Mouse (Mus musculus) testis, adult 2 months (tissue): ENCODE results near the gene Fam50b. TPM values are rescaled to one million over a fixed set of nuclear protein-coding genes. Genes with fewer than 3 reads are reported as not detected.

Experiments
- H3K27ac ChIP-seq: fragments of 200-500 bp; 2 replicates; pipeline ENCODE4 v1.5.1; 2012; ENCODE audit warnings: low read depth, low read length; ENCODE audit not compliant: control insufficient read depth, insufficient read depth
- H3K27me3 ChIP-seq: fragments of 200-500 bp; 2 replicates; pipeline ENCODE4 v1.6.1; 2012; ENCODE audit warnings: mild to moderate bottlenecking, low read length, moderate library complexity; ENCODE audit not compliant: control insufficient read depth, insufficient read depth
- H3K36me3 ChIP-seq: fragments of 200-500 bp; 2 replicates; pipeline ENCODE4 v1.6.1; 2012; ENCODE audit warnings: mild to moderate bottlenecking, low read length; ENCODE audit not compliant: control insufficient read depth, insufficient read depth
- H3K4me1 ChIP-seq: fragments of 200-500 bp; 2 replicates; pipeline ENCODE4 v1.6.1; 2012; ENCODE audit warnings: low read length; ENCODE audit not compliant: control insufficient read depth, insufficient read depth
- H3K4me3 ChIP-seq: fragments of 200-500 bp; 2 replicates; pipeline ENCODE4 v1.5.1; 2012; ENCODE audit warnings: low read depth, mild to moderate bottlenecking, low read length, moderate library complexity, mixed read lengths; ENCODE audit not compliant: control insufficient read depth
- CTCF ChIP-seq: fragments of 200-500 bp; IDR thresholded peaks from 2 replicates; pipeline ENCODE4 v1.5.1; 2012; ENCODE audit warnings: low read depth, mild to moderate bottlenecking, inconsistent platforms, low read length, moderate library complexity; ENCODE audit not compliant: control insufficient read depth, insufficient read depth, insufficient replicate concordance
- POLR2A ChIP-seq: fragments of 200-500 bp; IDR thresholded peaks from 2 replicates; pipeline ENCODE4 v1.6.1; 2012; ENCODE audit warnings: low read depth, mild to moderate bottlenecking, inconsistent platforms, low read length, moderate library complexity; ENCODE audit not compliant: control insufficient read depth
- polyA plus RNA-seq: library from polyadenylated mRNA; depleted of rRNA; stranded (reverse); fragments of >200 nt; gene quantifications from 2 replicates; pipeline ENCODE4 v1.2.3, GENCODE M21; 2012

Gene Fam50b
- polyA plus RNA-seq, 1 experiment, result 228 TPM

DNA sequence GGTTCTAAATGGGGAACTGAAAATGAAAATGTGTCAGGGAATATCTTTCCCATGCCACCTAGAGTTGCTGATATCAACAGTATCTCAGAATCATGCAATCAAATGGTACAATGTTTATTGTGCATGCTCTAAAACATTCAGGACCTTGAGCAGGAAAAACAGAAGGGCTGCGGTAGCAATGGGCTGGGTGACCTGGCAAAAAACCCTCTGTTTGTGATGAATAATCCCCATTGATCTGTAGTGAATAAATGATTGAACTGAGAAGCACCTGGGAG is 4.0 kb downstream of the Fam50b start:
- Histone ChIP-seq H3K4me3 (no peak overlapping the region), H3K27ac (no peak overlapping the region), H3K27me3 (no peaks in the 10 kb centered on the region), H3K4me1 (no peaks in the 10 kb centered on the region; the same call in 1 of the 2 replicates), H3K36me3 (no peaks in the 10 kb centered on the region)
- TF ChIP-seq POLR2A, result no peak
- no peak for TF ChIP-seq CTCF

DNA sequence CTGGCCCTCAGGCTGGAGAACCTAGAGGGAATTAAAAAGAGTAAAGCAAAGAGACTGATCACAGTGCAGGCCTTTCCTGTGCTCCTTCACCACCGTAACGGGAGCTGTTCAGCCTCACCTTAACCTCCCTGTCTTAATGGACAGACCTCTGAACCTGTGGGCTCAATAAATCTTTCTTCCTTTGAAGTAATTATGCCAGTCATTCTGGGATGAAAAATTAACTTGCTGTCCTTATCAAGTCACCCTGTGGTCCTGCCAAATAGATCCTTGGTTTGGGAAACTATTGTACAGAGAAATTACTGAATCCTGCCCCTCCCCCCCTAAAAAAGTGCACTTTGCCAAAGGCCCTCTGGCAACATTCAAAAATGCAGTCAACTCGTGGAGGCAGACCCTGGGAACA is 4.4 kb downstream of the Fam50b start:
- no peaks in the 10 kb centered on the region for H3K36me3 ChIP-seq
- H3K27me3 ChIP-seq, result no peaks in the 10 kb centered on the region
- H3K4me3 ChIP-seq, result peak overlapping the region; percentile 56; the same call in 1 of the 2 replicates
- no peak for TF ChIP-seq POLR2A
- TF ChIP-seq CTCF, result no peak
- H3K4me1 ChIP-seq, result no peaks in the 10 kb centered on the region; the same call in 1 of the 2 replicates
- H3K27ac ChIP-seq, result no peak overlapping the region

- Histone ChIP-seq H3K27me3 (no peaks in the 10 kb centered on the region), H3K4me1 (no peaks in the 10 kb centered on the region), H3K36me3 (no peaks in the 10 kb centered on the region), H3K27ac (no peak overlapping the region), H3K4me3 (no peak overlapping the region)
- TF ChIP-seq CTCF (peak; percentile 68; the same call in 1 of the 2 replicates), POLR2A (no peak)
These were observed 6.6 kb downstream of the Fam50b start for GRCm38 (mm10) chr13:34741254-34741653.

DNA sequence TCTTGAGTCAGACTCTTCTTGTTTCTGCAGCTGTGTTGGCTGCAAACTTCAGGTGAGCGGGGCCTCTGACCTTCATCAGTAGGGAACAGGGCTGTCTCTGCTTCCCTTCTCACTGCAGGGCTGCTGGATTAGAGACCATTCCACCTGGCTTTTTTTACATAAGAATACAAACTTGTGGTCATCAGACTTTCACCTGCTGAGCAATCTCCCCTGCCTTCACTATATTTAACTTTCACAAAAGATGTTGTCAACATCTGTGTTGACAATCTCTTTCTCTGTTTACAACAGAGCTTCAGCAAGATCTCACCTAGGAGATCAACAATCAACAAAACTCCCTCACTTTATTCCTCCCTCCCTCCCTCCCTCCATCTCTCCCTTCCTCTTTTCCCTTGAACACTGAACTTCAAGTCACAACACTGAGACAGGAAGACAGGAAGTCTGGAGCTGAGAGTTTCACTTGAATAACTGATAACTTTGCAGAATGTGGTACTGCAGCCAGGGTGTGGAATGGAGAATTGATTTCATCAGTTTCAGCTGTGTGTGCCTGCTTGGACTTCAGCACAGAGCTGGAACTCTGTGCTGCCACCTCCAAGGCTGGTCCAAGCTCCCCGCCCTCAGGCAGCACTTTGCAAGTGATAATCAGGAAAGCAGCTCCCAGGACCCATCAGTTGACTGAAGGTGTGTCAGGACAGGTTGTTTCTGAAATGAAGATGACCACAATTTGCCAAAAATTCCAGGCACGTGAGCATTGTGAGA is 7.3 kb downstream of the Fam50b start:
- no peak for TF ChIP-seq POLR2A
- TF ChIP-seq CTCF, result no peak
- Histone ChIP-seq H3K27ac (no peak overlapping the region), H3K4me1 (peaks cover 7% of the 10 kb centered on the region)

GRCm38 (mm10) chr13:34746811-34747210 is 12.2 kb downstream of the Fam50b start:
- H3K27ac ChIP-seq, result no peak overlapping the region
- no peaks in the 10 kb centered on the region for H3K27me3 ChIP-seq
- TF ChIP-seq CTCF (no peak), POLR2A (no peak)
- peaks cover 12% of the 10 kb centered on the region for H3K4me1 ChIP-seq
- peak overlapping the region; percentile 58 for H3K4me3 ChIP-seq
- no peaks in the 10 kb centered on the region for H3K36me3 ChIP-seq

More for the DNA sequence above, 7.3 kb downstream of the Fam50b start:
- Histone ChIP-seq H3K4me3 (no peak overlapping the region), H3K36me3 (no peaks in the 10 kb centered on the region), H3K27me3 (no peaks in the 10 kb centered on the region)

- Histone ChIP-seq H3K4me3 (no peak overlapping the region), H3K4me1 (peaks cover 12% of the 10 kb centered on the region), H3K36me3 (no peaks in the 10 kb centered on the region), H3K27me3 (no peaks in the 10 kb centered on the region), H3K27ac (no peak overlapping the region)
- TF ChIP-seq POLR2A (no peak), CTCF (no peak)
These were observed 13.9 kb downstream of the Fam50b start for GRCm38 (mm10) chr13:34748530-34748929.

GRCm38 (mm10) chr13:34759202-34759601 is 24.6 kb downstream of the Fam50b start:
- Histone ChIP-seq H3K4me3 (peak overlapping the region; percentile 77), H3K4me1 (peaks cover 14% of the 10 kb centered on the region), H3K27me3 (no peaks in the 10 kb centered on the region), H3K36me3 (no peaks in the 10 kb centered on the region), H3K27ac (peak overlapping the region; percentile 88)
- peak; percentile 20; the same call in 1 of the 2 replicates for TF ChIP-seq CTCF
- TF ChIP-seq POLR2A, result peak; percentile 59; the same call in 1 of the 2 replicates

DNA sequence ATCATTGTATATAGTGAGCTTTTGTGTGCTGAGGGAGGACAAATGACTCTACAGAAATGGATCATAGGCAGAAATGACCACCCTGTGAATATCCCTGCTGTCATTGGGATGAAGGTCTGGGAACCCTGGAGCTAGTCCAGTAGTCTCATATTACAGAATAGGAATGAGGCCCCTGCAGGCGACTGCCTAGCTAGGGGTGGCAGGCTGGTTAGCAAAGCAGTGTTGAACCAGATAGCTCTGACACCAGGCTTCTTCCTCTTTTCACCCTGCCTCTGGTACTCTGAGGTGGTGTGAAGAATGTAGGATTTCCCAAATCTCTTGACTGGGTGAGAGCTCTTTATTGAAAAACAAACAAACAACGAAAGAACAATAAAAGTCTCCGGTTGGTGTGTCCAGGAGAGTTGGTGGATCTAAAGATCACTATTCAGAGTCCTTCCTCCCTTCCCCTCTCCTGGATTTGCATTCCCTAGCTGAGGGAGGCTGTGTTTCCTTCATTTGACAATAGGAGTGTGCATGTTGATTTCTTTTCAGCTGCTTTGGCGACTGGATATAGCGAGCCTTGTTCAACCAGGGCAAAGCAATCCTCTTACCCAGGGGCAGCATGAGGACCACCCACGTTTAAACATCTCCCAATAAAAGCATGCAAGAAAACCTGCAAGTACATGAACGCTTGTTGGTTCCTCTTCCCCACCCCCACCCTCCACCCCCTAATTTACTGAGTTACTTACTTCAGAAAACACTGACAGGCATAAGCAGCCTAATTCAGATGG is 26.1 kb downstream of the Fam50b start:
- Histone ChIP-seq H3K27ac (no peak overlapping the region), H3K36me3 (no peaks in the 10 kb centered on the region), H3K27me3 (no peaks in the 10 kb centered on the region), H3K4me1 (peaks cover 14% of the 10 kb centered on the region), H3K4me3 (peak overlapping the region; percentile 29)
- TF ChIP-seq POLR2A, result no peak
- TF ChIP-seq CTCF, result no peak
